Mouse (Mus musculus) E14TG2a.4 (cell line): Measurements from ENCODE around the gene Rcor2.

Experiments
- CTCF ChIP-seq: conservative IDR thresholded peaks from 2 replicates; pipeline ENCODE4 v1.5.1; 2014; ENCODE audit warnings: low read length
- NANOG ChIP-seq: IDR thresholded peaks from 2 replicates; pipeline ENCODE4 v1.6.1; 2014; ENCODE audit warnings: borderline replicate concordance, low read length, mixed read lengths
- POU5F1 ChIP-seq: IDR thresholded peaks from 2 replicates; pipeline ENCODE4 v1.6.1; 2014; ENCODE audit warnings: low read length, borderline replicate concordance

DNA sequence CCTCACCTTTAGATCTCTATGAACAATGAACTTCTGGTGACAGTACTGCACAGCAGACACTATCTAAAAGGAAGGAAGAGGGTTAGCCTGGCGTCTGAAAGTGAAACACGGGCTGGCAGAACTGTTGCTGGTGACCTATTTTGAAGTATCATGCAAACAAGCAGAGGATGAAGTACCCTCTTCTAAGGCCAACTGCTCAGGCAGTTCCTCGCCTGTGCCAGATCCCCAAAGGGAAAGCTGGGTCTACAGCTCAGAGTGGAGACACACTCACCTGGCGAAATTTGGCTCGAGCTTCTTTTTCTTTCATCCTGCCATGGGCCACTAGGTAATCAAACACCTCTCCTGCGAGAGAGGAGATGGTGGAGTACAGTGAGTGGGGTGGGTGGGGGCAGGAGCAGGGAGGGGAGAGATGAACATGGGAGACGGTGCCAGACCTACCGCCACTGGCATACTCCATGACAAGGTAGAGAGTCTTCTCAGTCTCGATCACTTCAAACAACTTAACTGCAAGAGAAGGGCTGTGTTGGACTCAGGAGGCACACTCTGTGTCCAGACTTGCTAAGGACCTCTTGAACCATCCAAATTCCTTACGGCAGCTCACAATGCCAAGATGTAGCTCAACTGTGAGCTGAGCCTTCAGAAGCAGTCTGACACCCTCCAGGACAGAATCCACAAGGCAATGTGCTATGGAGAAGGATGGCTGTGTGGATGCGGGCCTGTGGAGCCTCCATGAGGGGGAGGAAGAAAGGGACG, 19.6 kb downstream of the Rcor2 start:
- no peak for TF ChIP-seq CTCF
- no peak for TF ChIP-seq NANOG
- TF ChIP-seq POU5F1: no peak
